Comparison of ENCODE assay signal across 19 mouse cellular contexts in genomic region chr2:26166890-26167289, GRCm38 (mm10). TPM values are rescaled to one million over a fixed set of nuclear protein-coding genes. Genes with fewer than 3 reads are reported as not detected.
"Had no signal": no experiment of that assay in that cellular context is flagged by ENCODE, and none has a peak within 500 bp of the region (broad histone marks: within the 10 kb centered on the region; RNA-seq: fewer than 3 reads in every experiment).

No protein-coding gene starts in this region.

- DNase-seq: gastrocnemius, adult 2 months; gastrocnemius, postnatal 10 days; gastrocnemius, postnatal 25 days; heart, postnatal 10 days; heart, postnatal 4 days; kidney, adult 18-20 months; kidney, adult 8-10 months; kidney, postnatal 10 days; kidney, postnatal 25 days; kidney, postnatal 4 days; liver; liver, embryonic 13.5 days had no signal

RNA-seq across cellular contexts. Expression of gene Lhx3, which starts 41.2 kb away (rescaled TPM):
- total RNA-seq: gastrocnemius, adult 2 months; gastrocnemius, postnatal 10 days; gastrocnemius, postnatal 25 days; gastrocnemius, postnatal 4 days; granulocyte monocyte progenitor cell, adult 5-6 weeks; heart, postnatal 10 days; heart, postnatal 25 days; heart, postnatal 4 days; layer of hippocampus, adult 2 months; layer of hippocampus, postnatal 10 days; layer of hippocampus, postnatal 25 days; left cerebral cortex, postnatal 14 days had no signal
